Mouse (Mus musculus) C2C12 (cell line): ENCODE data around the gene Akna. TPM values are rescaled to one million over a fixed set of nuclear protein-coding genes. Genes with fewer than 3 reads are reported as not detected.
"Not testable (repeated sequence)": the region's sequence is repeated elsewhere in the genome, so short reads cannot be mapped to it uniquely, and the experiment has no call there.

Source experiments
- H3K27me3 ChIP-seq: one replicate; pipeline ENCODE4 v1.6.1; 2011; ENCODE audit not compliant: control insufficient read depth, insufficient read depth, insufficient read length
- H3K36me3 ChIP-seq: one replicate; pipeline ENCODE4 v1.6.1; 2011; ENCODE audit not compliant: control insufficient read depth, insufficient read depth
- H3K4me3 ChIP-seq: one replicate; pipeline ENCODE4 v1.5.1; 2011; ENCODE audit warnings: mild to moderate bottlenecking, control low read depth; ENCODE audit not compliant: poor library complexity, insufficient read depth, severe bottlenecking
- H3K79me2 ChIP-seq: one replicate; pipeline ENCODE4 v1.6.1; 2011; ENCODE audit not compliant: control insufficient read depth, insufficient read depth
- H3K79me3 ChIP-seq: one replicate; pipeline ENCODE4 v1.6.1; 2011; ENCODE audit warnings: low read depth, control low read depth
- H3ac ChIP-seq: one replicate; pipeline ENCODE3; 2011; ENCODE audit warnings: low read depth; ENCODE audit not compliant: control insufficient read depth, insufficient read length
- CTCF ChIP-seq: IDR thresholded peaks from one replicate; pipeline ENCODE4 v1.5.1; 2011; ENCODE audit not compliant: control insufficient read depth, insufficient read depth, insufficient read length
- polyA plus RNA-seq: library from polyadenylated mRNA; unstranded; fragments of >200 nt; fragmentation: generic; extraction: Trizol; gene quantifications from one replicate; pipeline ENCODE4 v1.2.1, GENCODE M21; 2012; ENCODE audit warnings: missing spikeins

Gene Akna
- polyA plus RNA-seq, 1 experiment, result 1.3 TPM

DNA sequence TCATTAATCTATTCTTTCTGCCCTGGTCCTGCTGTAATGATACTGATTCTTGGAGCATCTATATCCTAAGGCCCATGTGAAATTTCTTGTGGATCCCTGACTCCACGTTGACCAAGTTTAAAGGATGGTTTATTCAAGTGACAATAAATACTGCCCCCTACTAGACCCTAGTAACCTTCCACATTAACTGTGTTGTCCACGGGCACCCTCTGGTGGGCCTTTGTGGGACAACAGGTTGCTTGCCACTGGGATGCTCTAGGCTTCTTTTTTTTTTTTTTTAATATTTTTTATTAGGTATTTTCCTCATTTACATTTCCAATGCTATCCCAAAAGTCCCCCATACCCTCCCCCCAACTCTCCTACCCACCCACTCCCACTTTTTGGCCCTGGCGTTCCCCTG, 83.6 kb downstream of the Akna start:
- H3K27me3 ChIP-seq, H3K36me3 ChIP-seq, H3ac ChIP-seq, H3K79me3 ChIP-seq, H3K79me2 ChIP-seq, H3K4me3 ChIP-seq: not testable (repeated sequence)
- TF ChIP-seq CTCF, result peak; percentile 46

Other genes with a start within 250 kb of the Akna start
- not detected for gene Ambp, start 248.6 kb downstream of the Akna start, polyA plus RNA-seq
- gene Kif12, start 231.2 kb downstream of the Akna start, polyA plus RNA-seq, result not detected
- 0.08 TPM for gene Col27a1, start 189.3 kb downstream of the Akna start, polyA plus RNA-seq
- 0.05 TPM for gene Orm1, start 58.8 kb downstream of the Akna start, polyA plus RNA-seq
- gene Orm3, start 47.2 kb downstream of the Akna start, polyA plus RNA-seq, result not detected
- gene Orm2, start 40.9 kb downstream of the Akna start, polyA plus RNA-seq, result not detected
- gene Whrn, start 92.6 kb upstream of the Akna start, polyA plus RNA-seq, result 28.9 TPM
- 335 TPM for gene Atp6v1g1, start 141.4 kb upstream of the Akna start, polyA plus RNA-seq
- 19.5 TPM for gene Tmem268, start 155.4 kb upstream of the Akna start, polyA plus RNA-seq
- not detected for gene Gm11213, start 201.9 kb upstream of the Akna start, polyA plus RNA-seq
- gene Tex48, start 219.1 kb upstream of the Akna start, polyA plus RNA-seq, result not detected